Mouse (Mus musculus) retina, postnatal 7 days (tissue): Measurements from ENCODE around the gene Slc43a2.

Source experiments
- DNase-seq: peaks from one replicate; pipeline ENCODE4 v3.0.0-alpha.2; 2012; ENCODE audit warnings: low read depth, low spot score

The Slc43a2 gene

DNA sequence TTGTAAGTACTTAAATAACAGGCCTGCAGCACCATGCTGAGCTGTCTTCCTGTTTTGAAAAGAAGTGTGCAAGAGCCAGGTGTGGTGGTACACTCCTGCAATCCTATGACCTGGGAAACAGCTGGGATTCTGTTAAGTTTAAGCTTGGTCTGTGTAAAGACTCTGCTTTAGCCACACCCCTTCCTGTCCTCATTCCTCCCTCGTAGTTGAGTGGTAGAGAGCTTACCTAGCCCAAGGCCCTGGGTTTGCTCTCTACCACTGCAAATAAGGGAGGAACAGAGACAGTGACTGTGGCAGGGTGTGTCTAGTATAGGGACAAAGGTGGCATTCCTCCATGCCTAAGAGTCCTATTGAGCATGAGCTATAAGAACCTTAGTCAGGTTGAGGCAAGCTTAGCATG, 73.8 kb downstream of the Slc43a2 start:
- DNase-seq: no peak

DNA sequence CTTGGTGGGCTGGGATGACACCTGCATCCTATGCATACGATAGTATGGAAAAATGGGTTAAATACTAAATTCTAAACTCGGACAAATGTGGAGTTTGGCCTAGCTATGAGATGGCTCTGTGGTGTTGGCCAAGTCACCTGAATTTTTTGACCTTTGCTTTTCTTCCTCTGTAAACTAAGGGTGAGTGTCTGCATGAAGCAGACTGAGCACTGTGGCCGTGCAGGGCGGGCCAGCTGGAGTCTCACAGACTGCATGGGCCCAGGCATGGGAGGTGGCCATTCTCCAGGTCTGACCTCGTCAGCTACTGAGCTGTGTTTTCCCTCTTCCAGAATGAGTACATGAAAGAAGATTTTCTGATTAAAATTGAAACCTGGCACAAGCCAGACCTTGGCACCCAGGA, 77.3 kb downstream of the Slc43a2 start:
- DNase-seq: no peak

DNA sequence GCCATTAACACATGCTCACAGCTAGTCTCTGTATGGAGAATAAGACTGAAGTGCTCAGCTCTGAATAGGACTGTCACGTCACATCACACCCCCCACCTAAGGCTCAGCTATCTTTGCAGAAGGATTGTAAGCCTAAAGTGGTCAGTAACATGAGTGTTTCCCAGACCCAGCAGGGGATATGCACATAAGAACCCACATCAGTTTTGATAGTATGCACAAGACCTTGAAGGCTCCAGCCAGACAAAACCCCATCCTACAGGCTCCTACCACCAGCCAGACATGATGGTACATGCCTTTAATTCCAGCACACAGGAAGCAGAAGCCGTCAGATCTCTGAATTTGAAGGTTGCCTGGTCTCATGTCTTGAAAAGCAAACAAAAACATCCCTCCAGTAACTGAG, 78.5 kb downstream of the Slc43a2 start:
- no peak for DNase-seq

DNA sequence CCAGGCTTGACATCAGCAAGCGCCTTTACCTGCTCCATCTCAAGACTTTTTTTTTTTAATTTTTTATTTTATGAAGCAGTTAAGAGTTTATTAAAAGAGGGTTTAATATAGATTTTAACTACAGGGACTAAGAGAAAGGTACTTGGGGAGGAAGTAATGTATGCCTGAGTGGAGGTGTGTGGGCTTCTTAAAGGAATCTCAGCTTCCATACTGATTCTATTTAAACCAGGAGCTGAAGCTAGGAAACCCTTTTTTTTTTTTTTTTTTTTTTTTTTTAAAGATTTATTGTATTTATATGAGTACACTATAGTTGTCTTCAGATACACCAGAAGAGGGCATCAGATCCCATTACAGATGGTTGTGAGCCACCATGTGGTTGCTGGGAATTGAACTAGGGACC, 83.3 kb downstream of the Slc43a2 start:
- DNase-seq: no peak

DNA sequence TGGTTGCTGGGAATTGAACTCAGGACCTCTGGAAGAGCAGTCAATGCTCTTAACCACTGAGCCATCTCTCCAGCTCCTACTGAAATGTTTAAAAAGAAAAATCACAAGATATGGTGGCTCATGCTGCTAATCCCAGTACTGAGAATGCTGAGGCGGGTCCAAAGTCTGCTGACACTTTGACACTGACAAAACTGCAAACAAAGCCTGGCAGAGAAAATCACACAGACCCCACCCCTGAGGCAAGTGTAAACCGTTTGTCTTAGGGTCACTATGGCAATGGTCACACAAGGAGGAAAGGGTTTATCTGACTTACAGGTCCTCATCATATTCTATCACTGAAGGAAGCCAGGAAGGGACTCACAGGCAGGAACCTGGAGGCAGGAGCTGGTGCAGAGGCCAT, 84.1 kb downstream of the Slc43a2 start:
- DNase-seq: no peak

DNA sequence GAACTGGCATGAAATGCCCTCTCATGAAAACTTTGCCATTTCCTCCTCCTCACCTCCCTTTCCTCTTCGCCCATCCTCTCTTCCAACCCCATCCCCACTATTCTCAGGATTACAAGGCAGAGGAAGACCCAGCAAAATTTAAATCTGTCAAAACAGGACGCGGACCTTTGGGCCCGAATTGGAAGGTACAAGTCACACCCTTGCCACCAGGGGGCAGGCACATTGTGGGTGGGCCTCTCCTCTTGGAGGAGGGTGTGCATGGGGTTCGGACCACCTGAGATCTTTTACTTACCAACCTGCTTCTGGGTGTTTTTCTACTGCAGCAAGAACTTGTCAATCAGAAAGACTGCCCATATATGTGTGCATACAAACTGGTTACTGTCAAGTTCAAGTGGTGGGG, 87.6 kb downstream of the Slc43a2 start:
- DNase-seq: no peak

DNA sequence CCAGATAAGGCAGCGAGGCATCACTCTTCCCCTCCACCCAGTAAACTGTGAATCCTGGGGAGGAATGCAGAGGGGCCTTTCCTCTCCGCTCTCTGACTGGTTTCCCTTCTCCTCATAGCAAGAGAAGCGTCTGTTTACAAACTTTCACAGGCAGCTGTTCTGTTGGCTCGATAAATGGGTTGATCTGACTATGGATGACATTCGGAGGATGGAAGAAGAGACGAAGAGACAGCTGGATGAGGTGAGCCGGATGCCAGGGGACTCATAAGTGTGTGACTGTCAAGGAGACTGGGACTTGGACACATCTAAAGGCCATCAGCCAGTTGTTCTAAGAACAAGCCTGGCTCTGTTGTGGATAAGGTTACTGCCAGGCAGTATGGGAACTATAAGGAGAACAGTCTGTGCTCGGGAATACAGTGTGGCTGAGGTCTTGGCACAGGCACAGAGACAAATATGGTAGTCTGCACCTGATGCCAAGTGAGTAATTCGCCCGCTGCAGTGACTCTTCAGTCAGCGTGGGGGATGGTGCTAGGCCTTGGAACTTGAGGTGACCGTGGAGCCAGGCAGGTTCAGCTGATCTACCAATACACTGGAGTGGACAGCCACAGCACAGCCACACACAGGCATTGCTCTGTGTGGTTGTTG, 88.8 kb downstream of the Slc43a2 start:
- no peak for DNase-seq

DNA sequence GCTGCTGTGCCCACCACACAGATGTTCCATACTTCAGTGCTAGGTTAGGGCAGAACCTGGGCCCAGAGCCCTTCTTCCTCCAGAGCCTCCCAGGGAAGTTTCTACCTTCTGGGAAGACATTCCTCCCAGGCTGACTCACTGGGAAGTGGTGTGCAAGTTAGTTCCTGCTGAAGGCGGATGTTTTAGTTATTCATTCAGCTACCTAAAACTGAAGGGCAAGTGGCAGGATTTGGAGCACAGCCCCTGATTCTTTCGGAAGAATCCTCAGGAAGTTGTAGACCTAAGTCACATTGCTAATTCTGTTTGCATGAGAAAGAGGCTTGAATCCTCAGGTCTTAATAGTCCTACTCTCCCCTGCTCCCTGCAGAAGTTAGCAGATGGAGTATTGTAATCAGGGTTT, 89.9 kb downstream of the Slc43a2 start:
- no peak for DNase-seq

DNA sequence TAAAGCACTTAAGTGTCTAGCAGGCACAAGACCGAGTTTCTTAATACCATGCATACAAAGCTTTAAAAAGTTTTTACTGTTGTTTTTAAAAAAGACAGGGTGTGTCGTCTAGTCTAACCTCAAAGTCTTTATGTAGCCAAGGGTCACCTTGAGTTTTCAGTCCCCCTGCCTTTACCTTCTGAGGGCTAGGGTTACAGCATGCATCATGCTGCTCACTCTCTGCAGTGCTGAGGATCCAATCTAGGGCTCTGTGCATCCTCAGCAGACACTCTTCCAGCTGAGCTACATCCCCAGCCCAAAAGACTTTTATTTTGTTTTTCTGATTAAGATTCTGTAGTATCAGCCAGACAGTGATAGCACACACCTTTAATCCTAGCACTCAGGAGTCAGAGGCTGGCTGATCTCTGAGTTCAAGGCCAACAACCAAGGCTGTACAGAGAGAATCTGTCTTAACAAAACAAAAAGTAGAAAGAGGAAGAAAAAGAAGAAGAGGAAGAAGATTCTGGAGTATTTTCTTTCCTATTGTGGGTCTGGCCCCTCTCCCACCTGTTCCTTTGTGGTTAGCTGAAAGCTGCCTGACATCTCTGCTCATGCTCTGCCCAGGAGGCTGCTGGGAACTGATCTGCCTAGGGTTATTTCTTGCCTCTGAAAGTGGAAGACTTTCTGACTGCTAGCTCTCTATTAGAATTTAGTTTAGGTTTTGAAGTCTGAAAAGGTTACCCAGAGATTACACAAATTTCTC, 91.3 kb downstream of the Slc43a2 start:
- no peak for DNase-seq

DNA sequence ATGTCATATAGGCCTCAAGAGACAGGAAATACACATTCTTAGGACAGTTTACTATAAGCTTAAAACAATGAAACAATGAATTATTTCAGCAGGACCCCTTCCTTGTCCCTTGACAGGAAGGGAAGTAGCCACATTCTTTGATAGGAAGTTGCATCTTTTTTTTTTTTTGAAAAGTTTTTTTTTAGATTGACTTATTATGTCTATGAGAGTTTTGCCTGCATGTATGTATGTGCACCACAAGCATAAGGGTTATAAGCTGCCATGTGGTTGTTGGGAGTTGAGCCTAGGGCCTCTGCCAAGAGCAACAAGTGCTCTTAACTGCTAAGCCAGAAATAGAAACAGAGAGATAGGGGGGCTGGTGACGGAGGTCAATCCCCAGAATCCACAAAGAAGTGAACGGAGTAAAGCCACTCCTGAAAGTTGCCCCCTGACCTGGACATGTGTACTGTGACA, 92.6 kb downstream of the Slc43a2 start:
- no peak for DNase-seq

DNA sequence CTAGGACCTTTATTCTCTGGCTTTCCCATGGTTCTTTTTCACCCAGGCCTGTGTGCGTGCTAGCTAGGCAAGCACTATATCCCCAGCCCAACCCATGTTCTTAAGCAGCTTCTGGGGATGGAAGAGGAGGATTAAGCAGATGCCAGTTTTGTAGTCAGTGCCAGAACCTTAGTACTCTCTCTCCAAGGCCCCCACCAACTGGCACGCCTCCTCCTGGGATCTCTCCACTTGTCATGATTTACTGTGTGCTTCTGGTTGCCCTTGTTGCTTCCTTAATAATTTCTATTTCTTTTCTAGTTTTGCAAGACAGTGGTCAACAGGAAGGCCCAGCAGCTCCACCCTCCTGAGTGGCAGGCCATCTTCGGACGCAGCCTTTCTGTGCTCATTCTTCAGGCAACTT, 94.3 kb downstream of the Slc43a2 start:
- DNase-seq: peak; percentile 31
